Mouse (Mus musculus) liver, adult 2 months (tissue): ENCODE measurements around the gene Lrrc15. TPM values are rescaled to one million over a fixed set of nuclear protein-coding genes. Genes with fewer than 3 reads are reported as not detected.

Experiments used
- DNase-seq: peaks from one replicate; pipeline ENCODE4 v3.0.0-alpha.2; 2011; ENCODE audit warnings: low read depth, low spot score; ENCODE audit errors: extremely low read depth
- H3K27ac ChIP-seq: fragments of 200-500 bp; replicated peaks from 2 replicates; pipeline ENCODE4 v1.5.1; 2012; ENCODE audit warnings: low read depth, mild to moderate bottlenecking, control low read depth, inconsistent platforms, low read length; ENCODE audit not compliant: insufficient read depth
- H3K27me3 ChIP-seq: fragments of 200-500 bp; 2 replicates; pipeline ENCODE4 v1.6.1; 2012; ENCODE audit warnings: mild to moderate bottlenecking, moderate library complexity, low read length, inconsistent platforms; ENCODE audit not compliant: control insufficient read depth, insufficient read depth
- H3K36me3 ChIP-seq: fragments of 200-500 bp; 2 replicates; pipeline ENCODE4 v1.6.1; 2012; ENCODE audit warnings: low read length, inconsistent platforms; ENCODE audit not compliant: control insufficient read depth, insufficient read depth
- H3K4me1 ChIP-seq: fragments of 200-500 bp; 2 replicates; pipeline ENCODE4 v1.6.1; 2011; ENCODE audit warnings: low read length; ENCODE audit not compliant: control insufficient read depth, insufficient read depth
- H3K4me3 ChIP-seq: fragments of 200-500 bp; 2 replicates; pipeline ENCODE4 v1.5.1; 2011; ENCODE audit warnings: low read depth, mild to moderate bottlenecking, control low read depth, low read length, moderate library complexity; ENCODE audit not compliant: insufficient read depth
- H3K79me2 ChIP-seq: fragments of 200-500 bp; 2 replicates; pipeline ENCODE4 v1.6.1; 2012; ENCODE audit warnings: inconsistent platforms, mild to moderate bottlenecking, low read length, moderate library complexity; ENCODE audit not compliant: control insufficient read depth, insufficient read depth
- H3K9ac ChIP-seq: fragments of 200-500 bp; 2 replicates; pipeline ENCODE4 v1.6.1; 2012; ENCODE audit warnings: low read depth, mild to moderate bottlenecking, control low read depth, inconsistent platforms, low read length
- CTCF ChIP-seq: fragments of 200-500 bp; IDR thresholded peaks from 2 replicates; pipeline ENCODE4 v1.5.1; 2011; ENCODE audit warnings: low read depth, low read length, control low read depth
- POLR2A ChIP-seq: fragments of 200-500 bp; IDR thresholded peaks from 2 replicates; pipeline ENCODE4 v1.6.1; 2011; ENCODE audit warnings: low read length, control low read depth; ENCODE audit not compliant: insufficient read depth; ENCODE audit errors: extremely low read depth
- WGBS: fragments of 180-500 bp; shearing (Covaris S2); methylation state at CpG from one replicate; pipeline ENCODE4 v1.1.7; 2018; 5-methylcytosine and 5-hydroxymethylcytosine counted together
- polyA plus RNA-seq: library from polyadenylated mRNA; depleted of rRNA; stranded (reverse); fragments of >200 nt; gene quantifications from 2 replicates; pipeline ENCODE4 v1.2.3, GENCODE M21; 2012
- total RNA-seq: library from RNA; depleted of rRNA; stranded (reverse); fragments of >200 nt; gene quantifications from 2 replicates; pipeline ENCODE4 v1.2.3, GENCODE M21; 2014

Gene Lrrc15
- total and polyA plus RNA-seq, 2 experiments = not detected

GRCm38 (mm10) chr16:30303411-30303810 lies 20.4 kb upstream of the Lrrc15 start:
- DNase-seq = no peak
- H3K4me1 ChIP-seq = peaks cover 3% of the 10 kb centered on the region; the same call in 1 of the 2 replicates
- no peak overlapping the region for H3K27ac ChIP-seq
- H3K79me2 ChIP-seq = no peaks in the 10 kb centered on the region
- 91% methylated on average over 2 of the region's 2 CpGs for WGBS
- H3K27me3 ChIP-seq = no peaks in the 10 kb centered on the region; the same call in 1 of the 2 replicates
- no peak for TF ChIP-seq POLR2A
- no peak for TF ChIP-seq CTCF
- H3K4me3 ChIP-seq = no peak overlapping the region
- H3K9ac ChIP-seq = no peak overlapping the region
- H3K36me3 ChIP-seq = no peaks in the 10 kb centered on the region

- H3K79me2 ChIP-seq = no peaks in the 10 kb centered on the region
- TF ChIP-seq POLR2A (no peak), CTCF (no peak)
- no peaks in the 10 kb centered on the region; the same call in 1 of the 2 replicates for H3K27me3 ChIP-seq
- H3K4me1 ChIP-seq = no peaks in the 10 kb centered on the region
- DNase-seq = no peak
- H3K36me3 ChIP-seq = no peaks in the 10 kb centered on the region
- no peak overlapping the region for H3K4me3 ChIP-seq
- 88% methylated on average over 6 of the region's 6 CpGs for WGBS
- H3K9ac ChIP-seq = no peak overlapping the region
- no peak overlapping the region for H3K27ac ChIP-seq
Observed at GRCm38 (mm10) chr16:30302686-30303085, 19.6 kb upstream of the Lrrc15 start.

DNA sequence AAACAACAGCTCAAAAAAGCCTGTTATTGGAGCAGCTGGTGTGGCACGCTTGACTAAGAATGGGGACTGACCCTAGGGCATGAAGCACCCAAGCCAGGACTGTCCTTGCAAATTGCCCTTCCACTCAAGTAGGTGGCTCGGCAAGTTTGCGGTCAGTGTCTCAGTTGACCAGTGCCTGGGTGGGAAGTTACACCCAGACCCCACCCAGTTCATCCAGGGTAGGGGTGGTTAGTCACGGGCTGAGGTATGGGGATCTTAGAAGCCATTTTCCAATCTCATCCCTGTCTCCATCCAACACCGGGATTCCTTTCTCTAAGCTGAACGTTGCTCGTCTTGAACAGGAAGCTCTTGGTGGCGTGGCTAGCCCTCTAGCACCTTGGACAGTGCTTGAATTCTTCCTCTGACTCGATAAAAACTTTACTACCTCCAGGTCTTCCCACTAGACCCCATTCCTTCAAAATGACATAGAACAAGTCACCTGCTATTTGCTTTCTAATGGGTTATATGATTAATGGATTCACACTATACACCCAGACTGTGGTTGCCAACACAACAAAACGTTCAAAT lies 16.7 kb upstream of the Lrrc15 start:
- Histone ChIP-seq H3K27me3 (no peaks in the 10 kb centered on the region; the same call in 1 of the 2 replicates), H3K27ac (no peak overlapping the region)
- WGBS = 62% methylated on average over 10 of the region's 10 CpGs

GRCm38 (mm10) chr16:30297450-30297849 lies 14.4 kb upstream of the Lrrc15 start:
- TF ChIP-seq POLR2A (no peak), CTCF (no peak)
- WGBS = 85% methylated on average over 7 of the region's 7 CpGs
- no peaks in the 10 kb centered on the region for H3K4me1 ChIP-seq

More for the DNA sequence above, 16.7 kb upstream of the Lrrc15 start:
- no peak for DNase-seq
- H3K36me3 ChIP-seq = no peaks in the 10 kb centered on the region
- no peaks in the 10 kb centered on the region for H3K4me1 ChIP-seq
- H3K9ac ChIP-seq = no peak overlapping the region
- no peaks in the 10 kb centered on the region for H3K79me2 ChIP-seq
- TF ChIP-seq CTCF = no peak
- TF ChIP-seq POLR2A = no peak
- H3K4me3 ChIP-seq = no peak overlapping the region

GRCm38 (mm10) chr16:30296601-30297275 lies 13.7 kb upstream of the Lrrc15 start:
- Histone ChIP-seq H3K4me1 (no peaks in the 10 kb centered on the region), H3K79me2 (no peaks in the 10 kb centered on the region), H3K27me3 (no peaks in the 10 kb centered on the region; the same call in 1 of the 2 replicates), H3K27ac (no peak overlapping the region), H3K4me3 (no peak overlapping the region), H3K9ac (no peak overlapping the region), H3K36me3 (no peaks in the 10 kb centered on the region)
- WGBS = 89% methylated on average over 11 of the region's 11 CpGs
- TF ChIP-seq POLR2A (no peak), CTCF (no peak)
- no peak for DNase-seq

More at GRCm38 (mm10) chr16:30297450-30297849, 14.4 kb upstream of the Lrrc15 start:
- Histone ChIP-seq H3K9ac (no peak overlapping the region), H3K79me2 (no peaks in the 10 kb centered on the region), H3K36me3 (no peaks in the 10 kb centered on the region), H3K27me3 (no peaks in the 10 kb centered on the region; the same call in 1 of the 2 replicates), H3K27ac (no peak overlapping the region), H3K4me3 (no peak overlapping the region)
- no peak for DNase-seq

DNA sequence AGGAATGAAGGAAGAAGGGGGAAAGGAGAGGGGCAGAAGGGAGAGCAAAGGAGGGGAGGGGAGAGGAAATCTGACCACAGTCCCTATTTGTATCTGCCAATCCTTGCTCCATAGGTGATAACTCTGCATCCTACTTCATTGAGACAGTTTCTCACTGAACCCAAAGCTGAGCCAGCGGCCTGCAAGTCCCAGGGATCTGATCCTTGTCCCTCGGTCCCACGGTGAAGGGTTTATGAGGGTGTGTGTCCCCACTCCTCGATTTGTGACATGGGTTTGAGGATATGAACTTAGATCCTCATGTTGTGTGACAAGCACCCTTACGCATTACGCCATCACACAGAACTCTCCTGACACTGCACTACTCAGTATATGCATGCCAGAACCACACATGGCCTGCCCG lies 12.1 kb upstream of the Lrrc15 start:
- Histone ChIP-seq H3K36me3 (no peaks in the 10 kb centered on the region), H3K4me1 (no peaks in the 10 kb centered on the region), H3K27me3 (no peaks in the 10 kb centered on the region), H3K27ac (no peak overlapping the region), H3K4me3 (no peak overlapping the region), H3K79me2 (no peaks in the 10 kb centered on the region), H3K9ac (no peak overlapping the region)
- DNase-seq = no peak
- no peak for TF ChIP-seq CTCF
- TF ChIP-seq POLR2A = no peak
- 89% methylated on average over 7 of the region's 7 CpGs for WGBS
